Mouse (Mus musculus) liver, embryonic 15.5 days (tissue): ENCODE measurements around the gene Znrf3. TPM values are rescaled to one million over a fixed set of nuclear protein-coding genes. Genes with fewer than 3 reads are reported as not detected.

ENCODE experiments used
- ATAC-seq: fragments of 200-750 bp; cut with Nextera tagmentation; 2 replicates; pipeline ENCODE4 v1.8.0; 2017; ENCODE audit warnings: moderate number of reproducible peaks, mild to moderate bottlenecking, moderate library complexity; ENCODE audit not compliant: insufficient read depth
- H3K27ac ChIP-seq: fragments of 300-500 bp; sonication (generic); replicated peaks from 2 replicates; pipeline ENCODE4 v1.5.1; 2015; ENCODE audit warnings: mild to moderate bottlenecking, inconsistent platforms
- H3K27me3 ChIP-seq: fragments of 300-500 bp; sonication (generic); 2 replicates; pipeline ENCODE4 v1.6.1; 2015; ENCODE audit warnings: mild to moderate bottlenecking, inconsistent platforms
- H3K36me3 ChIP-seq: fragments of 300-500 bp; sonication (generic); replicated peaks from 2 replicates; pipeline ENCODE4 v1.6.1; 2015; ENCODE audit warnings: moderate library complexity, mild to moderate bottlenecking, inconsistent platforms
- H3K4me1 ChIP-seq: fragments of 300-500 bp; sonication (generic); replicated peaks from 2 replicates; pipeline ENCODE4 v1.6.1; 2015; ENCODE audit warnings: inconsistent platforms
- H3K4me2 ChIP-seq: fragments of 300-500 bp; sonication (generic); 2 replicates; pipeline ENCODE4 v1.6.1; 2015; ENCODE audit warnings: moderate library complexity, mild to moderate bottlenecking, inconsistent platforms
- H3K4me3 ChIP-seq: fragments of 300-500 bp; sonication (generic); replicated peaks from 2 replicates; pipeline ENCODE4 v1.5.1; 2015; ENCODE audit warnings: mild to moderate bottlenecking, inconsistent platforms
- H3K9ac ChIP-seq: fragments of 300-500 bp; sonication (generic); 2 replicates; pipeline ENCODE4 v1.6.1; 2015; ENCODE audit warnings: moderate library complexity, mild to moderate bottlenecking, inconsistent platforms
- H3K9me3 ChIP-seq: fragments of 300-500 bp; sonication (generic); replicated peaks from 2 replicates; pipeline ENCODE4 v1.6.1; 2016; ENCODE audit warnings: inconsistent platforms
- WGBS: fragments of 180-500 bp; shearing (Covaris S2); methylation state at CpG from one replicate; pipeline ENCODE4 v1.1.7; 2015; ENCODE audit warnings: mixed read lengths; ENCODE audit not compliant: insufficient replicate concordance; 5-methylcytosine and 5-hydroxymethylcytosine counted together
- polyA plus RNA-seq: library from polyadenylated mRNA; unstranded; fragments of >200 nt; fragmentation: Nextera tagmentation; extraction: Ambion mirVana; gene quantifications from 2 replicates; pipeline ENCODE4 v1.2.1, GENCODE M21; 2015

Gene Znrf3
- polyA plus RNA-seq, 1 experiment from 2014 or later: 2.8 TPM

DNA sequence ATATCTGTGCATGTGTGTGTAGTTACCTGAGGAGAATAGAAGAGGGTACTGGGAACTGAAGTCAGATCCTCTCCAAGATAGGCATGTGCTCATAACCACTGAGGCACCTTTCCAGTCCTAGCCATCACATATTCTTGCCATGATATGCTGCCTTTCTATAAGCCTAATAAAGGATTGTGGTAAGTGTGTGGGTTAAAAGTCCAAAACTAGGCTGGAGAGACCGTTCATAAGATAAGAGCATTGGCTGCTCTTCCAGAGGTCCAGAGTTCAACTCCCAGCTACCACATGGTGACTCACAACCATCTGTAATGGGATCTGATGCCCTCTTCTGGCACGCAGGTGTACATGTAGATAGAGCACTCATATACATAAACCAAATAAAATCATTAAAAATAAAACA, 160.7 kb downstream of the Znrf3 start:
- no peak overlapping the region for H3K4me3 ChIP-seq
- no peak overlapping the region for H3K4me2 ChIP-seq
- H3K27me3 ChIP-seq: no peaks in the 10 kb centered on the region
- H3K27ac ChIP-seq: no peak overlapping the region
- H3K9ac ChIP-seq: no peak overlapping the region
- no peaks in the 10 kb centered on the region; the same call in 1 of the 2 replicates for H3K4me1 ChIP-seq
- no peak for ATAC-seq
- 67% methylated on average over 2 of the region's 2 CpGs for WGBS
- no peaks in the 10 kb centered on the region for H3K9me3 ChIP-seq
- peaks cover 34% of the 10 kb centered on the region; the same call in 1 of the 2 replicates for H3K36me3 ChIP-seq

DNA sequence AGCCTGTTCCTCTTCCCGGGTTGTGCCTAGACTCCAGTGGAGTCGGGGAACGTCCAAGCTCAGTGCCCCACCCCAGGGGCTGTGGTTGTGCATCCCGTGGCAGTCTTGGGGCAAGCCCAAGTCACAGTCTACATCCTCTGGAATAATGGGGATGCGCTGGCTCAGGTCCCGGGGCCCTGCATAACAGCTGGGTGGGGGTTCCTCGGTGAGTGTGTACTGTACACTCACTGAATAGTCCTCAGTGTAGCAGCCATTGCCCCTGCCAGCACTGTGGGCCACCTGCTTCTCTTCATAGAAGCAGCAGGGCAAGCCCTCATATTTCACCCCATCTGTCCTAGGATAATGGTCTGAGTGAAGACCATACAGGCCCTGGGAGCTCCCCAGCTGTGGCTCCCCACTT, 163.7 kb downstream of the Znrf3 start:
- 69% methylated on average over 7 of the region's 7 CpGs for WGBS

DNA sequence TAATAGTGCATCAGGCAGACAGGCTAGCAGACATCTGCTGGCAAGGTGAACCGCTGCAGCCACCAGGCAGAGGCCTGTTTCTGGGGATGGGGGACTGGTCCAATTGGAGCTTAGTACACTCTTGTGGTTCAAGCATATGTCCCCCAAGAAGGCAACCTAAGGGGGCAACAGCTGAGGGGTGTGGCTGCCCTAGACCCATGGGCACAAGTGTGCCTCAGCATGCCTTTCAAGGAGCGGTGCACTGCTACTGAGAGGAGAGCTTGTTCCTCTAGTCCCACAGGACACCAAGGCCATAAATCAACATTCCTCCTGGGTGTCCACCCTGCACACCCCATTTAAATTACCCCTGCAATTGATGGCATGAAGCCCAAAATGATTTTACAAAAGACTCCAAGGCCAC, 166.2 kb downstream of the Znrf3 start:
- Histone ChIP-seq H3K4me2 (no peak overlapping the region), H3K27ac (no peak overlapping the region), H3K27me3 (no peaks in the 10 kb centered on the region), H3K9ac (no peak overlapping the region), H3K4me1 (peaks cover 2% of the 10 kb centered on the region; the same call in 1 of the 2 replicates), H3K9me3 (no peaks in the 10 kb centered on the region), H3K36me3 (0 out of 2 replicates have a peak, but pooled peaks cover 17% of the 10 kb centered on the region), H3K4me3 (no peak overlapping the region)
- 83% methylated on average over 2 of the region's 2 CpGs for WGBS
- no peak for ATAC-seq

More for the DNA sequence above, 163.7 kb downstream of the Znrf3 start:
- Histone ChIP-seq H3K36me3 (peaks cover 26% of the 10 kb centered on the region; the same call in 1 of the 2 replicates), H3K9ac (no peak overlapping the region), H3K27ac (no peak overlapping the region), H3K27me3 (no peaks in the 10 kb centered on the region), H3K4me2 (no peak overlapping the region), H3K4me3 (no peak overlapping the region), H3K9me3 (no peaks in the 10 kb centered on the region), H3K4me1 (no peaks in the 10 kb centered on the region; the same call in 1 of the 2 replicates)
- no peak for ATAC-seq

DNA sequence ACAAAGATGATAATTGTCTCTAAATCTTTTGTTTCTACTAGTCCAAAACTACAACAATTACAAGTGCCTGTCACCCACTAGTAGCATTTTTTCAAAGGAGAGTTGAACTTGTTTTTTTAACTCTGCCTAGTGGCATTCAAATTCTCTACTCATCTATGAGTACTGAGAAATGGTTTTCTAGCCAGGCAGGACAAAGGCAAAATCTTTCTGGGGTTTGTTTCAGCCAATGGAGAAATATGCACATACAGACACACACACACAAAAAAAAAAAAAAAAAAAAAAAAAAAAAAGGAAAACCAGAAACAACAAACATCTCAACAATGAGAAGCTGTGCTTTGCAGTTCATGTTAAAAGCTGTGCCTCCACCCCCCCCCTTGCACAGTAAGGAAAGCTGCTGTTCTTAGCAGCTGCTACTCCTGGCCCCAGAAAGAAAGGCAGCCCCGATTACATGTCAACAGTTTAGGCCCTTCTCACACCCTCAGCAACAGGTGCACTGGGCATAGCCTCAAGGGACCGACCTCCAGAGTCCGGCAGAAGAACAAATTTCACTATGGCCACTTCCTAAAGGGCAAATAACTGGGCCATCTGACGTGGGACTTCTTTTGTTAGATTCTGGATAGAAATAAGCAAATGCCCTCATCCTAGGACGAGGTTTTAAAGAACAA, 167.2 kb downstream of the Znrf3 start:
- Histone ChIP-seq H3K9ac (no peak overlapping the region), H3K27me3 (no peaks in the 10 kb centered on the region), H3K4me1 (peaks cover 10% of the 10 kb centered on the region; the same call in 1 of the 2 replicates), H3K4me3 (no peak overlapping the region), H3K4me2 (no peak overlapping the region), H3K27ac (no peak overlapping the region), H3K9me3 (no peaks in the 10 kb centered on the region), H3K36me3 (0 out of 2 replicates have a peak, but pooled peaks cover 14% of the 10 kb centered on the region)
- 70% methylated on average over 5 of the region's 5 CpGs for WGBS
- ATAC-seq: no peak

DNA sequence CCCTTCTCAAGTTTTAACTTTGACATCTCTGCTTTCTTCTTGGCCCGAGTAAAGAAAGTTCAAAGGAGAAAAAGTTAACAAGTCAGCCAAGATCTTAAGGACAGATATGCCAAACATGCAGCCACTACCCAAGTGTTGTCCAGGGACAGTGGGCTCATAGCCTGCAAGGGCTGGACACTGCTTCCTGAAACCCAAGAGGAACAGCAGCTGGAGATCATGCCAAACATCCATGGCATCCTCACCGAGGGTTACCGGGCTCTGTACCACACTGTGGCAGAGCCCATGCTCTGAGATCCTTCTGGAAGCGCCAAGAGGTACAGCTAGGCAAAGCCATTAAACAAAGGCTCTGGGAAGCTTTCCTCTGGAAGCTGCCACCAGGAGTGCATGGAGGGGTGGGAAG, 169.4 kb downstream of the Znrf3 start:
- Histone ChIP-seq H3K27me3 (no peaks in the 10 kb centered on the region), H3K36me3 (no peaks in the 10 kb centered on the region), H3K4me3 (no peak overlapping the region), H3K4me1 (peaks cover 10% of the 10 kb centered on the region; the same call in 1 of the 2 replicates), H3K4me2 (no peak overlapping the region), H3K9me3 (no peaks in the 10 kb centered on the region), H3K9ac (no peak overlapping the region), H3K27ac (no peak overlapping the region)
- WGBS: 65% methylated on average over 4 of the region's 4 CpGs
- no peak for ATAC-seq

DNA sequence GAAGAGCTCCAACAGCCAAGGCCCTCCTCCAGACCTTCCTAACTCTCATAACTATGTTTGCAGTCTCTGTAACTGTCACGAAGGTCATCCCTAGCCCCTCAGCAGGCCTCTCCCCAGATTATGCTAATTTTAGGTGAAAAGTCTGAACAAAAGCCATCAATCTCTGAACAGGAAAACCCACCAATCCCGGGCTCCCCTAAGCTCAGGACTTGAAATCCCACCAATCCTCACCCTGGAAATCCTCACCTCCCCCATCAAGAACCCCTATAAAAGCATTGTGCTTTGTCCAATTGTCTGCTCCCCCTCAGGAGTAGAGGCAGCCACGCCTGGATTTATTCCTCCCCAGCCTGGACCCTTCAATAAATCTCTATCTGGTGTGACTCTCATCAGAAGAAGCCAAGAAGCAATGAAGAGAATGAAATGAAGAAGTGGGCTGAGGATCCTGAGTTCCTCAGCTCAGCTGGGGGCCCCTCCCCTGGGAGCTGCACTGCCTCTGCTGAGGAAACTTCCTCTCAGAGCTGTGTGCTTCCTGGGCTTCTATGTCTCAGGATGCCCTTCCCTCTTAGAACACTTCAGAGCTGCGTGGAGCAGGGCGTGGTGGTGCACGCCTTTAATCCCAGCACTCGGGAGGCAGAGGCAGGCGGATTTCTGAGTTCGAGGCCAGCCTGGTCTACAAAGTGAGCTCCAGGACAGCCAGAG, 172.0 kb downstream of the Znrf3 start:
- Histone ChIP-seq H3K4me2 (no peak overlapping the region), H3K27me3 (no peaks in the 10 kb centered on the region), H3K36me3 (no peaks in the 10 kb centered on the region), H3K4me1 (0 out of 2 replicates have a peak, but pooled peaks cover 10% of the 10 kb centered on the region), H3K9me3 (no peaks in the 10 kb centered on the region), H3K9ac (no peak overlapping the region), H3K27ac (no peak overlapping the region), H3K4me3 (no peak overlapping the region)
- ATAC-seq: no peak
- WGBS: 34% methylated on average over 9 of the region's 9 CpGs

DNA sequence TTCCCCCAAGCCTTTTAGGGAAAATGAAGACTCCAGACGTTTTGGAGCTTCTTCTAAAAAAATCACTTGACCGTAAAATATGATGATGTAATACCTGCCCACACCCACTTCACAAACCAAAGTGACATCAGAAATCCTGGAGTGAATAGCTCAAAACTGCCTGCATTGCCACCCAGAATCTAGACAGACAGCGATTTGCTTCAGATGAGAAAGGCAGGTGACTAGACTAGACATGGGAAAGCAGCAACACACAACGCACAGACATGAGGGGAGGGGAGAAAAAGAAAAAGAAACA, 172.6 kb downstream of the Znrf3 start:
- H3K27ac ChIP-seq: no peak overlapping the region
- no peaks in the 10 kb centered on the region for H3K27me3 ChIP-seq
- 0 out of 2 replicates have a peak, but pooled peaks cover 10% of the 10 kb centered on the region for H3K4me1 ChIP-seq
- no peaks in the 10 kb centered on the region for H3K36me3 ChIP-seq
- WGBS: 59% methylated on average over 4 of the region's 4 CpGs
- no peak overlapping the region for H3K4me2 ChIP-seq
- H3K9ac ChIP-seq: no peak overlapping the region
- ATAC-seq: no peak
- H3K9me3 ChIP-seq: no peaks in the 10 kb centered on the region
- no peak overlapping the region for H3K4me3 ChIP-seq

DNA sequence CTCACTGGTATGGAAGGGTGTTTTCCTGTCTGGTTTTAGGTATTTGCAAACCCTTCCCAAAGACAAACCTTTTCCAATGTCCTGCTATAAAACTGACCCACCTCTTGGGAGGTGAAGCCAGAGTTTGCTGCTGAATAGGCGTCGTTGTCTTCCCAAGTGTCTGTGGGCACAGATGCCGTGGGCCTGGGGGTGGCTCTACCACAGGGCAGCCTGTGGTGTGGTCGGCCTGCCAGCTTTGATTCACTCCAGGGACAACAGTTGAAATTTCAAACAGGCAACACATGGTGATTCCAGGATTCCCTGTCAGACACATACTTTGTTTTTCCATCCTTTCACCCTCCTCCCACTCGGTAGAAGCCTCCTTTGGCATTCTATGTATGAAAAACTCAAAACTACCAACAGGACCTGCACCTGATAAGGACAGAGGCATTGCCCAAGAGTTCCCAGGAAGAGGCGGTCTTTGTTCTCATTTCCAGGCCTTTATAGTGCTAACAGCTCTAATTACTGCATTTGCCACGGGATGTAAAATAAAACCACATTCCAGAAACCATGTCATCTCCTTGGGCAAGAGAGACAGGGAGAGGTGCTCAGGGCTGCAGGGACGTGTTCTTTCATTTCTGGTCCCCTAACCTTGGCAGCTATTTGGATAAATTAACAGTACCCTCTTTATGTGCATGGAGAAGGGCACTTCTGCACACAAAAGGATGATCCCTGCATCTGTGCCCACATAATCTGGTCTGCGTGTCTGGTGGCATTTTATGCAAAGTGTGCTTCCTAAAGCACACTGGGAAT, 173.2 kb downstream of the Znrf3 start:
- H3K9me3 ChIP-seq: no peaks in the 10 kb centered on the region
- no peak overlapping the region for H3K27ac ChIP-seq
- 58% methylated on average over 9 of the region's 9 CpGs for WGBS
- H3K4me2 ChIP-seq: no peak overlapping the region
- no peak overlapping the region for H3K4me3 ChIP-seq
- H3K27me3 ChIP-seq: no peaks in the 10 kb centered on the region
- H3K4me1 ChIP-seq: 0 out of 2 replicates have a peak, but pooled peaks cover 10% of the 10 kb centered on the region
- no peaks in the 10 kb centered on the region for H3K36me3 ChIP-seq
- H3K9ac ChIP-seq: no peak overlapping the region
- no peak for ATAC-seq

DNA sequence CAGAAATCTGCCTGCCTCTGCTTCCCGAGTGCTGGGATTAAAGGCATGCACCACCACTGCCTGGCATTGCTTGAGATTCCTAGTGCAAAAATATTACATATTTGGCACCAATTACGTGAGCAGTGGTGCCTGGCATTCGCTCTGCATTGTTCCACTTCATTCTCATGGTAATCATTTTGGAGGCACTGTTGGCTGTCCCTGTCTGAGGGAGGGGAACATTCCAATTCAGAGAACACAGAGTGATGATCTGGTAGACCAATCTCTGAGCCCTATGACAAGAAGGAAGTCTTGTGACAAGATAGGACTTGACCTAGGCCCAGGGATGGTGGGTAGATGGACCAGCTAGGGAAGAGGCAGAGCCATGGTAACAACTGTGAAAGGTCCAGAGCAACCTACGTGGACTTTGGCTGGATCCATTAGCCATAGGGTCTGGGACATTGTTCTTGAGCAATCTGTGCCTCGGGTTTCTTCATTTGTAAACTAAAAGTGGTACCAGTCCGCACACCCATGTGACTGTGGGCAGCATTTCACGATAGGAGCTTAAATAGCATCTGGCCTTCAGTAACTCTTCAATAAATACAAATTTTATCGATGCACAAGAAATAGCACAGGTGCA, 174.7 kb downstream of the Znrf3 start:
- 55% methylated on average over 8 of the region's 8 CpGs for WGBS
- no peaks in the 10 kb centered on the region for H3K27me3 ChIP-seq
- no peak overlapping the region for H3K27ac ChIP-seq
- peak; percentile 54; the same call in 1 of the 2 replicates for ATAC-seq
- H3K9ac ChIP-seq: no peak overlapping the region
- H3K4me3 ChIP-seq: no peak overlapping the region
- no peak overlapping the region for H3K4me2 ChIP-seq
- no peaks in the 10 kb centered on the region for H3K36me3 ChIP-seq
- H3K9me3 ChIP-seq: no peaks in the 10 kb centered on the region
- 0 out of 2 replicates have a peak, but pooled peaks cover 10% of the 10 kb centered on the region for H3K4me1 ChIP-seq

DNA sequence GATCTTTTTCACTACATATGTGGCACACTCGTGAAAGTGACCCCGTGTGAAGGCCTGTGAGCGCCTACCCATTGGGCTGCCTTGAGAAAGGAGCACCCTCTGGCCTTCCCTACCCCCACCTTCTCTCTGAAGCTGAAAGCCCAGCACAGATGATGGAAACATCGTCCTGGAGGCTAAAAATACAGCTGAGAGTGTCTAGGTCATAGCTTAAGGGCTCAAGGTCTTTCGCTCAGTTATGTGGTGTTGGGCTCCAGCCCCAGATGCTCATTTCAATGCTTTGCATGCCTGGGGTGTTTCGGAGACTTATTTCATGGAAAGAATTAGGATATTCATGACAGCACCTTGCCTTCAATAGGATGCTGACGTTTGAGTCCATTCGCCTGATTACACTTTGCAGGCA, 178.9 kb downstream of the Znrf3 start:
- H3K27ac ChIP-seq: no peak overlapping the region
- H3K27me3 ChIP-seq: peaks cover 6% of the 10 kb centered on the region
- H3K4me3 ChIP-seq: no peak overlapping the region
- no peaks in the 10 kb centered on the region for H3K36me3 ChIP-seq
- H3K9me3 ChIP-seq: no peaks in the 10 kb centered on the region
- no peak overlapping the region for H3K9ac ChIP-seq
- peaks cover 15% of the 10 kb centered on the region for H3K4me1 ChIP-seq
- ATAC-seq: no peak
- 62% methylated on average over 8 of the region's 8 CpGs for WGBS
- H3K4me2 ChIP-seq: no peak overlapping the region
